Mouse (Mus musculus) adrenal gland, postnatal 10 days (tissue): ENCODE measurements around the gene Kat8. TPM values are rescaled to one million over a fixed set of nuclear protein-coding genes. Genes with fewer than 3 reads are reported as not detected.

Experiments
- total RNA-seq, 2 experiments: library from RNA; stranded (reverse); gene quantifications; 2 replicates each; pipeline ENCODE4 v1.2.3; 2021

Gene Kat8
- total RNA-seq, 2 experiments from 2014 or later = 22.5 to 24.7 TPM

Other genes with a start within 250 kb of the Kat8 start
- gene Bcl7c, start 203.6 kb upstream of the Kat8 start, total RNA-seq = 10 to 100 TPM; 77.0 to 81.8 TPM
- 1 to 10 TPM; 6.3 to 6.8 TPM for gene Ctf1, start 199.8 kb upstream of the Kat8 start, total RNA-seq
- not detected for gene Ctf2, start 180.3 kb upstream of the Kat8 start, total RNA-seq
- gene Fbxl19, start 168.0 kb upstream of the Kat8 start, total RNA-seq = 10 to 100 TPM; 12.3 to 18.5 TPM
- gene Orai3, start 142.7 kb upstream of the Kat8 start, total RNA-seq = 10 to 100 TPM; 31.5 to 32.0 TPM
- gene Setd1a, start 135.8 kb upstream of the Kat8 start, total RNA-seq = 10 to 100 TPM; 35.9 to 46.6 TPM
- 1 to 10 TPM; 4.7 to 5.6 TPM for gene Gm49388, start 126.9 kb upstream of the Kat8 start, total RNA-seq
- 10 to 100 TPM; 57.1 to 73.1 TPM for gene Hsd3b7, start 111.9 kb upstream of the Kat8 start, total RNA-seq
- 10 to 100 TPM; 67.8 to 94.9 TPM for gene Stx4a, start 88.2 kb upstream of the Kat8 start, total RNA-seq
- 1 to 10 TPM; 6.9 to 9.4 TPM for gene Stx1b, start 88.0 kb upstream of the Kat8 start, total RNA-seq
- 10 to 100 TPM; 29.8 to 35.6 TPM for gene Zfp646, start 36.3 kb upstream of the Kat8 start, total RNA-seq
- gene Zfp668, start 35.7 kb upstream of the Kat8 start, total RNA-seq = 1 to 10 TPM; 5.4 to 9.5 TPM
- gene Prss53, start 21.5 kb upstream of the Kat8 start, total RNA-seq = 1 to 10 TPM in 1 of 2 experiments, under 1 TPM in 1; 0.72 to 1.2 TPM
- not detected for gene Gm21974, start 17.1 kb upstream of the Kat8 start, total RNA-seq
- 100 to 1,000 TPM in 1 of 2 experiments, 10 to 100 TPM in 1; 84.3 to 112 TPM for gene Vkorc1, start 16.9 kb upstream of the Kat8 start, total RNA-seq
- gene Bckdk, start 8.4 kb upstream of the Kat8 start, total RNA-seq = 100 to 1,000 TPM; 124 to 135 TPM
- under 1 TPM; 0.45 to 0.96 TPM for gene Prss8, start 17.6 kb downstream of the Kat8 start, total RNA-seq
- gene Prss36, start 34.2 kb downstream of the Kat8 start, total RNA-seq = 10 to 100 TPM; 11.5 to 12.4 TPM
- gene Fus, start 54.9 kb downstream of the Kat8 start, total RNA-seq = 100 to 1,000 TPM; 261 to 396 TPM
- 1 to 10 TPM; 5.6 to 8.0 TPM for gene Pycard, start 81.4 kb downstream of the Kat8 start, total RNA-seq
- gene Trim72, start 91.4 kb downstream of the Kat8 start, total RNA-seq = 10 to 100 TPM in 1 of 2 experiments, 1 to 10 TPM in 1; 5.2 to 24.5 TPM
- 1 to 10 TPM; 5.4 to 5.9 TPM for gene Itgam, start 150.1 kb downstream of the Kat8 start, total RNA-seq
- under 1 TPM in 1 of 2 experiments, not detected in 1; 0.09 TPM for gene Gm49368, start 150.2 kb downstream of the Kat8 start, total RNA-seq
- gene Itgax, start 217.0 kb downstream of the Kat8 start, total RNA-seq = 1 to 10 TPM in 1 of 2 experiments, under 1 TPM in 1; 0.54 to 1.5 TPM
- gene Itgad, start 241.9 kb downstream of the Kat8 start, total RNA-seq = under 1 TPM; 0.57 to 0.91 TPM